Mouse (Mus musculus) kidney, embryonic 15.5 days (tissue): ENCODE measurements around the gene Cep72. TPM values are rescaled to one million over a fixed set of nuclear protein-coding genes. Genes with fewer than 3 reads are reported as not detected.

Experiments used
- ATAC-seq: fragments of 200-750 bp; cut with Nextera tagmentation; replicated peaks from 2 replicates; pipeline ENCODE4 v1.8.0; 2017; ENCODE audit warnings: moderate TSS enrichment; ENCODE audit not compliant: low FRiP score
- H3K27ac ChIP-seq: fragments of 300-500 bp; sonication (generic); 2 replicates; pipeline ENCODE4 v1.5.1; 2015; ENCODE audit warnings: mild to moderate bottlenecking, inconsistent platforms
- H3K27me3 ChIP-seq: fragments of 300-500 bp; sonication (generic); 2 replicates; pipeline ENCODE4 v1.6.1; 2015; ENCODE audit warnings: inconsistent platforms
- H3K36me3 ChIP-seq: fragments of 300-500 bp; sonication (generic); 2 replicates; pipeline ENCODE4 v1.6.1; 2015; ENCODE audit warnings: inconsistent platforms
- H3K4me1 ChIP-seq: fragments of 300-500 bp; sonication (generic); 2 replicates; pipeline ENCODE4 v1.6.1; 2015; ENCODE audit warnings: inconsistent platforms
- H3K4me2 ChIP-seq: fragments of 300-500 bp; sonication (generic); 2 replicates; pipeline ENCODE4 v1.6.1; 2015; ENCODE audit warnings: moderate library complexity, mild to moderate bottlenecking, inconsistent platforms
- H3K4me3 ChIP-seq: fragments of 300-500 bp; sonication (generic); replicated peaks from 2 replicates; pipeline ENCODE4 v1.5.1; 2015; ENCODE audit warnings: mild to moderate bottlenecking, inconsistent platforms
- H3K9ac ChIP-seq: fragments of 300-500 bp; sonication (generic); 2 replicates; pipeline ENCODE4 v1.6.1; 2015; ENCODE audit warnings: mild to moderate bottlenecking, inconsistent platforms
- H3K9me3 ChIP-seq: fragments of 300-500 bp; sonication (generic); replicated peaks from 2 replicates; pipeline ENCODE4 v1.6.1; 2016; ENCODE audit warnings: inconsistent platforms
- WGBS: fragments of 180-500 bp; shearing (Covaris S2); methylation state at CpG from one replicate; pipeline ENCODE4 v1.1.7; 2015; ENCODE audit warnings: mixed read lengths; 5-methylcytosine and 5-hydroxymethylcytosine counted together
- polyA plus RNA-seq: library from polyadenylated mRNA; unstranded; fragments of >200 nt; fragmentation: Nextera tagmentation; extraction: Ambion mirVana; gene quantifications from 2 replicates; pipeline ENCODE4 v1.2.1, GENCODE M21; 2015

The Cep72 gene
- polyA plus RNA-seq, 1 experiment from 2014 or later = 16.5 TPM

- no peak for ATAC-seq
These were observed 60.6 kb downstream of the Cep72 start for GRCm38 (mm10) chr13:74001492-74001891.

GRCm38 (mm10) chr13:74000961-74001360 is 61.1 kb downstream of the Cep72 start:
- Histone ChIP-seq H3K4me1 (no peaks in the 10 kb centered on the region), H3K36me3 (no peaks in the 10 kb centered on the region), H3K4me2 (no peak overlapping the region), H3K9ac (no peak overlapping the region), H3K27me3 (peaks cover 30% of the 10 kb centered on the region), H3K4me3 (no peak overlapping the region), H3K9me3 (no peaks in the 10 kb centered on the region), H3K27ac (no peak overlapping the region)
- no peak for ATAC-seq
- whole genome bisulfite sequencing = 83% methylated on average over 6 of the region's 6 CpGs

More at GRCm38 (mm10) chr13:74001492-74001891, 60.6 kb downstream of the Cep72 start:
- no peaks in the 10 kb centered on the region for H3K4me1 ChIP-seq
- H3K9ac ChIP-seq = no peak overlapping the region
- no peak overlapping the region for H3K27ac ChIP-seq
- no peak overlapping the region for H3K4me2 ChIP-seq
- H3K4me3 ChIP-seq = no peak overlapping the region
- peaks cover 35% of the 10 kb centered on the region for H3K27me3 ChIP-seq
- 69% methylated on average over 4 of the region's 4 CpGs for WGBS
- H3K36me3 ChIP-seq = no peaks in the 10 kb centered on the region
- no peaks in the 10 kb centered on the region for H3K9me3 ChIP-seq

GRCm38 (mm10) chr13:74000519-74000918 is 61.6 kb downstream of the Cep72 start:
- H3K27ac ChIP-seq = no peak overlapping the region
- H3K9me3 ChIP-seq = no peaks in the 10 kb centered on the region
- H3K4me1 ChIP-seq = no peaks in the 10 kb centered on the region
- H3K36me3 ChIP-seq = no peaks in the 10 kb centered on the region
- no peak overlapping the region for H3K4me3 ChIP-seq
- no peak overlapping the region for H3K9ac ChIP-seq
- H3K4me2 ChIP-seq = no peak overlapping the region
- peaks cover 26% of the 10 kb centered on the region for H3K27me3 ChIP-seq
- ATAC-seq = no peak

GRCm38 (mm10) chr13:73996456-73996855 is 65.6 kb downstream of the Cep72 start:
- WGBS = 82% methylated on average over 4 of the region's 4 CpGs
- no peaks in the 10 kb centered on the region for H3K9me3 ChIP-seq
- H3K9ac ChIP-seq = no peak overlapping the region
- ATAC-seq = no peak
- no peaks in the 10 kb centered on the region for H3K36me3 ChIP-seq
- H3K4me2 ChIP-seq = no peak overlapping the region
- no peak overlapping the region for H3K27ac ChIP-seq
- no peak overlapping the region for H3K4me3 ChIP-seq
- H3K27me3 ChIP-seq = peaks cover 9% of the 10 kb centered on the region; the same call in 1 of the 2 replicates
- no peaks in the 10 kb centered on the region for H3K4me1 ChIP-seq

- WGBS = 80% methylated on average over 5 of the region's 5 CpGs
- no peak for ATAC-seq
- H3K27ac ChIP-seq = no peak overlapping the region
- H3K9ac ChIP-seq = no peak overlapping the region
- no peaks in the 10 kb centered on the region for H3K4me1 ChIP-seq
- H3K36me3 ChIP-seq = no peaks in the 10 kb centered on the region
- H3K4me2 ChIP-seq = no peak overlapping the region
- H3K9me3 ChIP-seq = no peaks in the 10 kb centered on the region
- H3K4me3 ChIP-seq = no peak overlapping the region
- no peaks in the 10 kb centered on the region for H3K27me3 ChIP-seq
These were observed 70.8 kb downstream of the Cep72 start for GRCm38 (mm10) chr13:73991267-73991666.

- WGBS = 82% methylated on average over 2 of the region's 2 CpGs
- no peak for ATAC-seq
- no peak overlapping the region for H3K9ac ChIP-seq
- H3K4me2 ChIP-seq = no peak overlapping the region
- H3K9me3 ChIP-seq = no peaks in the 10 kb centered on the region
- H3K4me1 ChIP-seq = no peaks in the 10 kb centered on the region
- no peak overlapping the region for H3K27ac ChIP-seq
- H3K4me3 ChIP-seq = no peak overlapping the region
- no peaks in the 10 kb centered on the region for H3K36me3 ChIP-seq
- no peaks in the 10 kb centered on the region for H3K27me3 ChIP-seq
These were observed 71.3 kb downstream of the Cep72 start for GRCm38 (mm10) chr13:73990761-73991160.

- no peaks in the 10 kb centered on the region for H3K9me3 ChIP-seq
- no peaks in the 10 kb centered on the region for H3K27me3 ChIP-seq
- no peaks in the 10 kb centered on the region for H3K4me1 ChIP-seq
- no peak overlapping the region for H3K4me2 ChIP-seq
- 77% methylated on average over 5 of the region's 5 CpGs for WGBS
- H3K4me3 ChIP-seq = no peak overlapping the region
- H3K9ac ChIP-seq = no peak overlapping the region
- H3K27ac ChIP-seq = no peak overlapping the region
- no peaks in the 10 kb centered on the region for H3K36me3 ChIP-seq
- ATAC-seq = no peak
These were observed 71.8 kb downstream of the Cep72 start for GRCm38 (mm10) chr13:73990325-73990724.

Other genes with a start within 250 kb of the Cep72 start
- 5.6 and 6.2 TPM in 2 replicates for gene Nkd2, start 214.7 kb downstream of the Cep72 start, polyA plus RNA-seq
- 43.0 and 43.9 TPM in 2 replicates for gene Trip13, start 124.5 kb downstream of the Cep72 start, polyA plus RNA-seq
- 47.8 and 48.1 TPM in 2 replicates for gene Brd9, start 124.5 kb downstream of the Cep72 start, polyA plus RNA-seq
- not detected in 2 replicates for gene Zdhhc11, start 98.4 kb downstream of the Cep72 start, polyA plus RNA-seq
- 0.60 and 0.66 TPM in 2 replicates for gene Tppp, start 52.9 kb downstream of the Cep72 start, polyA plus RNA-seq
- gene Slc9a3, start 59.2 kb upstream of the Cep72 start, polyA plus RNA-seq = 1.6 and 1.8 TPM in 2 replicates
- gene Exoc3, start 146.4 kb upstream of the Cep72 start, polyA plus RNA-seq = 67.8 and 68.0 TPM in 2 replicates
- gene Ahrr, start 230.0 kb upstream of the Cep72 start, polyA plus RNA-seq = 0.45 and 0.52 TPM in 2 replicates